Mouse (Mus musculus) monocyte, adult 2 months (primary cell): ENCODE measurements at regions not wholly inside any gene's neighbourhood (a gene's known extent, or its start where the extent isn't known, plus 50 kb on each side); places are given as distances from the start of the nearest gene placed in this dataset.
"Not testable (repeated sequence)": the region's sequence is repeated elsewhere in the genome, so short reads cannot be mapped to it uniquely, and the experiment has no call there.

ENCODE experiments used
- DNase-seq, 2 experiments: peaks; one replicate each; pipeline ENCODE4 v3.0.0; 2022; ENCODE audit warnings: low spot score in 2 of 2, low read depth in 1 of 2

GRCm38 (mm10) chr14:19327321-19327720, 91.4 kb downstream of the Gm21738 start:
- no peak for DNase-seq

GRCm38 (mm10) chr14:19311614-19312013, 107.1 kb downstream of the Gm21738 start:
- DNase-seq: no peak

GRCm38 (mm10) chr14:19302859-19303258, 115.9 kb downstream of the Gm21738 start:
- not testable (repeated sequence) for DNase-seq

GRCm38 (mm10) chr14:19279096-19279495, 139.6 kb downstream of the Gm21738 start:
- no peak for DNase-seq

- peak in 1 of 2 experiments; percentile 23 for DNase-seq
Measured at GRCm38 (mm10) chr14:19277777-19278385, 140.8 kb downstream of the Gm21738 start.
